Mouse (Mus musculus) cerebellum, adult 2 months (tissue): ENCODE data around the gene Tln2.

ENCODE experiments used
- CTCF ChIP-seq: fragments of 200-500 bp; IDR thresholded peaks from 2 replicates; pipeline ENCODE4 v1.5.1; 2011; ENCODE audit warnings: low read depth, mild to moderate bottlenecking, control low read depth, low read length, moderate library complexity, borderline replicate concordance; ENCODE audit not compliant: insufficient read depth
- POLR2A ChIP-seq: fragments of 200-500 bp; IDR thresholded peaks from 2 replicates; pipeline ENCODE4 v1.6.1; 2011; ENCODE audit warnings: low read length, control low read depth, borderline replicate concordance; ENCODE audit not compliant: insufficient read depth

DNA sequence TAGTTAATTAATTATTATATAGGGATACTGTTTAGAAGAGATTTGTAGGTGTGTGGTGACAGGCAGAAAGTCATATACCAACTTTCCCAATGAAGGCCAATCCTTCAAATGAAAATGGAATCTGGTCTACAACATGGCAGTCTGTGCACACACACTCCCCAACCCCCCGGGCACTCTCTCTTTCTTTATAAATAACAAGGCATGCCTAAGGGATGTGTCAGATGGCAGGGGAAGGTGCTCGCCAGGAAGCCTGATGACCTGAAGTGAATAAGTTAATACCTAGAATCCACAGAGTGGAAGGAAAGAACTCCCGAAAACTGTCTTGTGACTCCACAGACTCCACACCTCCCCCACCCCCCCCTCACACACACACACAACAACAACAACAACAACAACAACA lies 228.2 kb downstream of the Tln2 start:
- TF ChIP-seq CTCF (no peak), POLR2A (no peak)
